Comparison of ENCODE assay signal across 23 mouse cellular contexts in genomic region chr3:144099444-144099843, GRCm38 (mm10).
"Had no signal": no experiment of that assay in that cellular context is flagged by ENCODE, and none has a peak within 500 bp of the region (broad histone marks: within the 10 kb centered on the region; RNA-seq: fewer than 3 reads in every experiment).

No protein-coding gene starts in this region.

- ATAC-seq: liver, embryonic 12.5 days had no signal

- H3K4me3 ChIP-seq: layer of hippocampus, adult 2 months; limb, embryonic 10.5 days; limb, embryonic 13.5 days; liver, embryonic 12.5 days; liver, embryonic 15.5 days; lung, embryonic 15.5 days; megakaryocyte, embryonic 14.5 days had no signal

- H3K4me1 ChIP-seq: liver, embryonic 12.5 days; liver, embryonic 15.5 days; lung, embryonic 15.5 days; megakaryocyte, embryonic 14.5 days had no signal

- DNase-seq: kidney, adult 11 months; kidney, adult 8-10 months; kidney, postnatal 25 days; layer of hippocampus, adult 9-11 months; liver; lung, adult 18-20 months; lung, postnatal 10 days; lung, postnatal 36 days; midbrain, embryonic 14.5 days; retina, postnatal 1 day; right cerebral cortex, postnatal 25 days; spleen, adult 18-20 months; thymus, adult 18-20 months; thymus, postnatal 14 days; thymus, postnatal 4 days had no signal

- H3K36me3 ChIP-seq: limb, embryonic 10.5 days; limb, embryonic 13.5 days; liver, embryonic 12.5 days; liver, embryonic 15.5 days; lung, embryonic 15.5 days had no signal

- H3K9me3 ChIP-seq: limb, embryonic 10.5 days; limb, embryonic 13.5 days; liver, embryonic 12.5 days; liver, embryonic 15.5 days; lung, embryonic 15.5 days had no signal

- H3K27ac ChIP-seq: layer of hippocampus, adult 2 months; limb, embryonic 10.5 days; limb, embryonic 13.5 days; liver, embryonic 12.5 days; liver, embryonic 15.5 days; lung, embryonic 15.5 days had no signal

- H3K9ac ChIP-seq: limb, embryonic 13.5 days; liver, embryonic 12.5 days; liver, embryonic 15.5 days; lung, embryonic 15.5 days had no signal

- H3K4me2 ChIP-seq: limb, embryonic 13.5 days; liver, embryonic 12.5 days; liver, embryonic 15.5 days; lung, embryonic 15.5 days; midbrain, embryonic 11.5 days had no signal

- H3K27me3 ChIP-seq: limb, embryonic 13.5 days; liver, embryonic 12.5 days; liver, embryonic 15.5 days; lung, embryonic 15.5 days; megakaryocyte, embryonic 14.5 days had no signal
